Mouse (Mus musculus): Measurements from ENCODE around the gene Aldh1b1. TPM values are rescaled to one million over a fixed set of nuclear protein-coding genes. Genes with fewer than 3 reads are reported as not detected.

The Aldh1b1 gene
- total RNA-seq (2023): 4.7 to 10.7 TPM (median 5.9 TPM) in 4 replicates

GRCm38 (mm10) chr4:45798964-45799363 is at the start of gene Aldh1b1:
Gene Aldh1b1, plus strand, starts transcription at chr4:45799022.

DNA sequence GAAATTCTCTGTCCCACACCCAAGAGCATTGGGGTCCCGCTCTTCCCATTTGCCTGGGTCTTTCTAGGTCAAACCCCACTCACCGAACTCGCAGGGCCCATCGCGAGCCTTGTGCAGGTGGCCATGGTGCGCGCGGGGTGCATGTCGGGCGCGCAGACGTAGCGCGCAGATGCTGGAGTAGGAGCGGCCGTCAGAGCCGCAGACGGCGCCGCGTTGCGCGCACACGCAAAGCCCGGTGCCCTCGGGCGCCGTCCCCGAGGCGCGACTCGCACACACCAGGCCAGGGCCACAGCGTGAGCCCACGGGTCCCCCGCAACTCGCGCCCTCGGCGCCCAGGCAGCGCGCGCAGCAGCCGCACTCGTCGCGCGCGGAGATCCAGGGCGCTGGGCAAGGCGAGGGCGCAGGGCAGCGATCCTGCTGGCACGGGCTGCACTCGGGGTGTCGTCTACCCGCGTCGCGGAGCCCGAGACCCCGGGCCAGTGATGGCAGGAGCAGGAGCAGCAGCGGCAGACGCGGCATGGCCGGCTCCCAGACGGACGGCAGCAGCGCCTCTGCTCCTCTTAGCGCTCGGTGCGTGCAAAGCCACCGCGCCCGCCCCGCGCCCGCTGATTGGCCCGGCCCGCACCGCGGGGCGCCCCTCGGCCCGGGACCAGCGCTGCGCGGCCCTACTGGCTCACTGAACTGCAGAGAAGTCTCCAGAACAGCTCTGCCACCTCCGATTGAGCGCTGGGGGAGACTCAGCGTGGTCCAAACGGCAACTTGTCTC is 27.6 kb downstream of the Aldh1b1 start, which contains the start of gene Igfbpl1:
Igfbpl1 (minus strand) TSS at position 649 of the 766 bp plus-strand sequence.

GRCm38 (mm10) chr4:45848109-45848824 is 49.4 kb downstream of the Aldh1b1 start, which contains the start of gene Stra6l:
Gene Stra6l, plus strand, starts transcription at chr4:45848664.

Other genes with a start within 250 kb of the Aldh1b1 start
- not detected in 4 replicates for gene Igfbpl1, start 27.9 kb downstream of the Aldh1b1 start, total RNA-seq (2023)
- gene Stra6l, start 49.6 kb downstream of the Aldh1b1 start, total RNA-seq (2023): not detected in 4 replicates
- 0.23 to 0.72 TPM (median 0.56 TPM) in 4 replicates for gene Ccdc180, start 91.3 kb downstream of the Aldh1b1 start, total RNA-seq (2023)
- 16.2 to 18.5 TPM (median 17.6 TPM) in 4 replicates for gene Tdrd7, start 166.3 kb downstream of the Aldh1b1 start, total RNA-seq (2023)
- gene Tmod1, start 239.9 kb downstream of the Aldh1b1 start, total RNA-seq (2023): not detected in 4 replicates